Mouse (Mus musculus): ENCODE measurements around the gene Hhatl. TPM values are rescaled to one million over a fixed set of nuclear protein-coding genes. Genes with fewer than 3 reads are reported as not detected.

Gene Hhatl
- total RNA-seq, 1 experiment, result 0.09 TPM

DNA sequence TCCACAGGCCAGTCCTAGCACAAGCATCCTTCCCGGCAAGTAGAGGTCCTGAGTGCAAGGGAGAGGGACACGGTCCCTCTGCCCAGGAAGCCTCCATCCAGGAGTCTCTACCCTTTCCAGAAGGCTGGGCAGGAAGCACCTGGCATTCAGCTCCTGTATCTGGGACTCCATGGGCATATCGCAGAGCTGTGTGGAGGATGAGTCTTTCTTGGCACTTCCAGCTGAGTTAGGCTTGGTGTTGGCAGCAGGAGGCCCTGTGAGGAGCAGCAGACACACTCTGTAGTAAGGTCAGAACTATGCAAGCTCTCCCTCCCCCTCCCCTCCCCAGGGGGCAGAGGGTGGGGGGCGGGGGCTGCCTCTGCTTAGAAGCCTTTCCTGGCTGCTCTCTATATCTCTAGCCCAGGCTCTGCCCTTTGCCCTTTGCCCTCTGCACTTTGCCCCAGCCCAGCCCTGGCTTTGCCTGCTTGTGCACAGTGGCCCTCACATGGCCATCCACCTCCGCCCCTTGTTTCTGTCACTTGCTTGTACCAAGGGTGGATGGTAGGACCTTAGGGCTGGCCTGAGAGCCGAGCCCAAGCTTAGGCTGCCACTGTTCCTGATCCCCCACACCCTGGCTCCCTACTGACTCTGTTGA is 6.7 kb upstream of the Hhatl start:
- H3K9ac ChIP-seq (ENCODE audit: insufficient read depth, low read depth, low read length, poor library complexity, severe bottlenecking), result no peak overlapping the region
- no peaks in the 10 kb centered on the region for H3K9me3 ChIP-seq (ENCODE audit: control insufficient read depth, insufficient read depth, low read depth, low read length)
- H3K27ac ChIP-seq (ENCODE audit: insufficient read depth, low read depth, low read length, poor library complexity, severe bottlenecking), result no peak overlapping the region
- H3K36me3 ChIP-seq (ENCODE audit: control insufficient read depth, insufficient read depth, low read length, poor library complexity, severe bottlenecking), result no peaks in the 10 kb centered on the region
- peaks cover 0 to 7% of the 10 kb centered on the region in 2 experiments; a peak in 1 of 4 replicates for H3K4me1 ChIP-seq (ENCODE audit: control insufficient read depth in 2 of 2, insufficient read depth in 2 of 2, low read length in 2 of 2, poor library complexity in 1 of 2)
- in situ Hi-C loops (cut with MboI; ENCODE audit: low sequenced_read_pairs in 2 of 2, unreplicated experiment in 2 of 2), result no loop called here
- TF ChIP-seq HCFC1 (IDR thresholded peaks at IDR 0.05; ENCODE audit: borderline replicate concordance, insufficient read depth, low read length) (no peak), ZNF384 (IDR thresholded peaks at IDR 0.05; ENCODE audit: low read depth, low read length) (no peak), CHD2 (IDR thresholded peaks at IDR 0.05; ENCODE audit: low read depth, low read length) (no peak), MAFK (IDR thresholded peaks at IDR 0.05; ENCODE audit: insufficient read depth, low read depth, low read length) (no peak), ZC3H11A (IDR thresholded peaks at IDR 0.05; ENCODE audit: borderline replicate concordance, low read depth, low read length) (no peak)
- no peak for DNase-seq (ENCODE audit: low read depth, low spot score)
- no peak overlapping the region for H3K4me3 ChIP-seq (ENCODE audit: insufficient read depth in 1 of 2, low read depth in 1 of 2, low read length in 2 of 2, poor library complexity in 1 of 2, severe bottlenecking in 1 of 2)

DNA sequence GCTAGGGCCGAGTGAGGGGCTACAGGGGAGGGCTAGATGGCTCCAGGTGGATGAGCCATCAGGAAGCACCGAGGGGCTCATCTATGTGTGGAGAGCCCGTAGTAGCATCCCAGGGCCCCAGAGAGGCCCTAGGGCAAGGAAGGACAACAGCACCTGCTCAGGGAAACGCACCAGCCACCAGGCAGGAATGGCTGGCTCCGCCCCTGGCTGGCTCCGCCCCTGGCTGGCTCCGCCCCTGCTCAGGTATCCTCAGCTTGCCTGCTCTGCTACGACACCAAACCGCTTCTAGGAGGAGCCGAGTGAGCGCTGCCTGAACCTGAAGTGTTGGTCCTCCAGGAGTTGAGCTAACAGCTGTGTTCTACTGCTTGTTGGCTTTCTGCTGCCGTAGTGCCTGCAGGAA is 5.4 kb upstream of the Hhatl start:
- TF ChIP-seq ZNF384 (IDR thresholded peaks at IDR 0.05; ENCODE audit: low read depth, low read length), result no peak
- TF ChIP-seq ZC3H11A (IDR thresholded peaks at IDR 0.05; ENCODE audit: borderline replicate concordance, low read depth, low read length), result no peak
- Histone ChIP-seq H3K36me3 (ENCODE audit: control insufficient read depth, insufficient read depth, low read length, poor library complexity, severe bottlenecking) (no peaks in the 10 kb centered on the region), H3K27ac (ENCODE audit: insufficient read depth, low read depth, low read length, poor library complexity, severe bottlenecking) (no peak overlapping the region), H3K9ac (ENCODE audit: insufficient read depth, low read depth, low read length, poor library complexity, severe bottlenecking) (no peak overlapping the region), H3K9me3 (ENCODE audit: control insufficient read depth, insufficient read depth, low read depth, low read length) (no peaks in the 10 kb centered on the region), H3K4me3 (ENCODE audit: insufficient read depth in 1 of 2, low read depth in 1 of 2, low read length in 2 of 2, poor library complexity in 1 of 2, severe bottlenecking in 1 of 2) (no peak overlapping the region), H3K4me1 (ENCODE audit: control insufficient read depth in 2 of 2, insufficient read depth in 2 of 2, low read length in 2 of 2, poor library complexity in 1 of 2) (peaks cover 0 to 7% of the 10 kb centered on the region in 2 experiments; a peak in 1 of 4 replicates)
- in situ Hi-C loops (cut with MboI; ENCODE audit: low sequenced_read_pairs in 2 of 2, unreplicated experiment in 2 of 2), result no loop called here
- no peak for DNase-seq (ENCODE audit: low read depth, low spot score)

DNA sequence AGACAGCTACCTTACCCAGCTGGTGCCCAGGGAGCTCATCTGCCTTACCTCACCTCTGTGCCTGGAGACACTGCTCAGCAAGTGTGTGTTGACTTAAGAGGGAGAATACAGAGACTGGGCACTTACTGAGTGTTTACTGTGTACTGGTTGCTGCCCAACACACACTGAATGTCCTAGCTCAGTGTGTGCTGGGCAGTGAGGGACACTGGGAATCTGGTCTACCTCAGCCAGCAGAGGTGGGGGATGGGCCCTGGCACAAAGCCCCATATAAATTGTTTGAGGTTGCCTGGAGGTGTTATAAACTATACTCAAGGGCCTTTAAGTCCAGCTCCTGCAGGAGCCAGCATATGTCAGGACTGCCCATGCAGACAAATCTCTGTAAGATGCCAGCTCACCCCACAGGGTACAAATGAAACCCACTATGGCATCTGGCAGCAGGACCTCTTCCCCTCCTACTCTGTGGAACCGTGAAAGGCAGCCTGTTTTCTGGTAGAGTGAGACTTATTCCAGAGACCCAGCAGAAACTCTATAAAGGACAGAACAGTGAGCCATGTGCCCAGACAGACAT is 2.7 kb upstream of the Hhatl start:
- H3K4me1 ChIP-seq (ENCODE audit: control insufficient read depth in 2 of 2, insufficient read depth in 2 of 2, low read length in 2 of 2, poor library complexity in 1 of 2), result peaks cover 0 to 7% of the 10 kb centered on the region in 2 experiments; a peak in 1 of 4 replicates
- H3K27ac ChIP-seq (ENCODE audit: insufficient read depth, low read depth, low read length, poor library complexity, severe bottlenecking), result no peak overlapping the region
- H3K4me3 ChIP-seq (ENCODE audit: insufficient read depth in 1 of 2, low read depth in 1 of 2, low read length in 2 of 2, poor library complexity in 1 of 2, severe bottlenecking in 1 of 2), result no peak overlapping the region
- H3K36me3 ChIP-seq (ENCODE audit: control insufficient read depth, insufficient read depth, low read length, poor library complexity, severe bottlenecking), result no peaks in the 10 kb centered on the region
- TF ChIP-seq ZNF384 (IDR thresholded peaks at IDR 0.05; ENCODE audit: low read depth, low read length), result no peak
- in situ Hi-C loops (cut with MboI; ENCODE audit: low sequenced_read_pairs in 2 of 2, unreplicated experiment in 2 of 2), result no loop called here
- H3K9ac ChIP-seq (ENCODE audit: insufficient read depth, low read depth, low read length, poor library complexity, severe bottlenecking), result no peak overlapping the region
- no peak for DNase-seq (ENCODE audit: low read depth, low spot score)
- H3K9me3 ChIP-seq (ENCODE audit: control insufficient read depth, insufficient read depth, low read depth, low read length), result no peaks in the 10 kb centered on the region

DNA sequence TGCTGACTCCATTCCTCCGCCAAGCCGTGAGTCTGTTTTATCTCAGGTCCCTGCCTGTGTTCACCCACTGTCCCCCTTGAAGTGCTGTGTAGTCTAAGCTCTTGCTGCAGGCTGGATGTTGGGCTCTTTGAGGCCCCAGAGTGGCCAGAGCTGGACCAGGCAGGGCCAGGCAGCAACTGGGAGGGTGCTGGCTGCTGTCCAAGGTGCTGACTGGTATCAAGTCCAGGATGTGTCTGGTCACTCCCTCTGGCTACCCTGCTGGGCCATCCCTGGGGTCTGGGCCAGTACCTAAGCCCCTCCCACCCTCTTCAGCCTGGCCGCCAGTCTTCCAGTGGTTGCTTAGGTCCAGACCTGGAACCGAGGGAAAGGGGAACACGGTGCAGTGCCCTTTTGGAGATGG is 1.1 kb downstream of the Hhatl start:
- in situ Hi-C loops (cut with MboI; ENCODE audit: low sequenced_read_pairs in 2 of 2, unreplicated experiment in 2 of 2), result no loop called here

DNA sequence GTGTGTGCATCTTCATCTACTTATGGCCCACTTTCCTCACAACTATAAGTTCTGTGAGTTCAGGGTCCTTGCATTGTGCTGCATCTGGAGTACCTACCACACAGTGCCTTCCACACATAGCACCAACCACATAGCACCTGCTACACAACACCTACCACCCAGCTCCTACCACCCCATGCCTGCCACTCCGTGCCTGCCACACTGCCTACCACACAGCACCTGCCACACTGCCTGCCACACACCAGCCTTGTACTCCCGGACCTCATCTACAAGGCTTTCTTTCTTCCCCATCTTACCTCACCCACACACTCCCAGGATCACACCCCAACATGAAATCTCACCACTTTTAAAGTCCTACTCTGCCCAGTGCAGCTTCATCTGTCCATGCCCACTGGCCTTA is 5.9 kb downstream of the Hhatl start:
- TF ChIP-seq HCFC1 (IDR thresholded peaks at IDR 0.05; ENCODE audit: borderline replicate concordance, insufficient read depth, low read length) (no peak), ZC3H11A (IDR thresholded peaks at IDR 0.05; ENCODE audit: borderline replicate concordance, low read depth, low read length) (no peak), CHD2 (IDR thresholded peaks at IDR 0.05; ENCODE audit: low read depth, low read length) (no peak), MAFK (IDR thresholded peaks at IDR 0.05; ENCODE audit: insufficient read depth, low read depth, low read length) (no peak), ZNF384 (IDR thresholded peaks at IDR 0.05; ENCODE audit: low read depth, low read length) (no peak)
- in situ Hi-C loops (cut with MboI; ENCODE audit: low sequenced_read_pairs in 2 of 2, unreplicated experiment in 2 of 2), result no loop called here
- no peak overlapping the region for H3K9ac ChIP-seq (ENCODE audit: insufficient read depth, low read depth, low read length, poor library complexity, severe bottlenecking)
- DNase-seq (ENCODE audit: low read depth, low spot score), result no peak
- H3K4me3 ChIP-seq (ENCODE audit: insufficient read depth in 1 of 2, low read depth in 1 of 2, low read length in 2 of 2, poor library complexity in 1 of 2, severe bottlenecking in 1 of 2), result no peak overlapping the region
- H3K4me1 ChIP-seq (ENCODE audit: control insufficient read depth in 2 of 2, insufficient read depth in 2 of 2, low read length in 2 of 2, poor library complexity in 1 of 2), result no peaks in the 10 kb centered on the region; a peak in 1 of 4 replicates
- no peak overlapping the region for H3K27ac ChIP-seq (ENCODE audit: insufficient read depth, low read depth, low read length, poor library complexity, severe bottlenecking)
- H3K9me3 ChIP-seq (ENCODE audit: control insufficient read depth, insufficient read depth, low read depth, low read length), result no peaks in the 10 kb centered on the region
- no peaks in the 10 kb centered on the region for H3K36me3 ChIP-seq (ENCODE audit: control insufficient read depth, insufficient read depth, low read length, poor library complexity, severe bottlenecking)

More for the DNA sequence above, 1.1 kb downstream of the Hhatl start:
- H3K27ac ChIP-seq (ENCODE audit: insufficient read depth, low read depth, low read length, poor library complexity, severe bottlenecking), result no peak overlapping the region
- TF ChIP-seq ZC3H11A (IDR thresholded peaks at IDR 0.05; ENCODE audit: borderline replicate concordance, low read depth, low read length), result no peak
- H3K4me1 ChIP-seq (ENCODE audit: control insufficient read depth in 2 of 2, insufficient read depth in 2 of 2, low read length in 2 of 2, poor library complexity in 1 of 2), result no peaks in the 10 kb centered on the region
- no peak for DNase-seq (ENCODE audit: low read depth, low spot score)
- no peak overlapping the region for H3K4me3 ChIP-seq (ENCODE audit: insufficient read depth in 1 of 2, low read depth in 1 of 2, low read length in 2 of 2, poor library complexity in 1 of 2, severe bottlenecking in 1 of 2)
- H3K36me3 ChIP-seq (ENCODE audit: control insufficient read depth, insufficient read depth, low read length, poor library complexity, severe bottlenecking), result no peaks in the 10 kb centered on the region
- H3K9me3 ChIP-seq (ENCODE audit: control insufficient read depth, insufficient read depth, low read depth, low read length), result no peaks in the 10 kb centered on the region
- H3K9ac ChIP-seq (ENCODE audit: insufficient read depth, low read depth, low read length, poor library complexity, severe bottlenecking), result no peak overlapping the region
